Mouse (Mus musculus) stomach, postnatal 0 days (tissue): Measurements from ENCODE around the gene Gm13289.
"Not testable (repeated sequence)": the region's sequence is repeated elsewhere in the genome, so short reads cannot be mapped to it uniquely, and the experiment has no call there.

Source experiments
- CTCF ChIP-seq: IDR thresholded peaks from 2 replicates; pipeline ENCODE4 v1.5.1; 2016; ENCODE audit warnings: antibody characterized with exemption, low read depth, mild to moderate bottlenecking, moderate library complexity
- EP300 ChIP-seq: optimal IDR thresholded peaks from 2 replicates; pipeline ENCODE3; 2016; ENCODE audit warnings: antibody characterized with exemption

- not testable (repeated sequence) for TF ChIP-seq EP300
- TF ChIP-seq CTCF = peak; percentile 71
These were observed 16.3 kb upstream of the Gm13289 start for GRCm38 (mm10) chr4:88760431-88760830.
